Mouse (Mus musculus) liver, adult 2 months (tissue): ENCODE data around the gene Rae1.

Experiments used
- CTCF ChIP-seq: fragments of 200-500 bp; IDR thresholded peaks from 2 replicates; pipeline ENCODE4 v1.5.1; 2011; ENCODE audit warnings: low read depth, low read length, control low read depth
- POLR2A ChIP-seq: fragments of 200-500 bp; IDR thresholded peaks from 2 replicates; pipeline ENCODE4 v1.6.1; 2011; ENCODE audit warnings: low read length, control low read depth; ENCODE audit not compliant: insufficient read depth; ENCODE audit errors: extremely low read depth

DNA sequence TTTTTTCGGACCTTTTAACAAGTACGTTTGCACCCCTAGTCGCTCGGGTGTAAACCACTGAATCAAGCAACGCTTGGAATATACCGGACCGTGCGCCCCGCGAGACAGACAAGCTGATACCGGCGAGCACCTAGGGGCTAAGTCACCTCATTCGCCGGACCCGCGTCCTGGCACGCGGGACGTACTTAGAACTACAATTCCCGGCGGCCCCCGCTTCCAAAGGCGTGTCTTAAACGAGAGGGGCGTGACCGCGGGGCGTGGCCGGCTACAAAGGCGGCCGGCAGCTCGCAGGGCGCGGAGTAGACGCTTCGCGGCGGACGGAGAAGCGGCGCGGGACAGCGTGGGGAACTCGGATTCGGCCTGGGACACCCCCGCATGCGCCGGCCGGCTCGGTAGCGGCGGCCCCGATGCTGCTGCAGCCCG lies 21.7 kb downstream of the Rae1 start:
- TF ChIP-seq CTCF (no peak), POLR2A (peak; percentile 92)
